Comparison of ENCODE assay signal across 22 mouse cellular contexts in genomic region chr5:55301538-55301937, GRCm38 (mm10).
"Had no signal": no experiment of that assay in that cellular context is flagged by ENCODE, and none has a peak within 500 bp of the region (broad histone marks: within the 10 kb centered on the region; RNA-seq: fewer than 3 reads in every experiment).

No protein-coding gene starts in this region.

- H3K4me1 ChIP-seq: liver, embryonic 13.5 days; liver, embryonic 15.5 days; lung, embryonic 15.5 days; megakaryocyte, embryonic 14.5 days; neural tube, embryonic 13.5 days; neural tube, embryonic 15.5 days had no signal

- H3K9ac ChIP-seq: liver, embryonic 13.5 days; liver, embryonic 15.5 days; liver, postnatal 0 days; lung, embryonic 15.5 days; neural tube, embryonic 13.5 days; neural tube, embryonic 15.5 days had no signal

- H3K9me3 ChIP-seq: liver, embryonic 13.5 days; liver, embryonic 15.5 days; lung, embryonic 15.5 days; megakaryocyte, embryonic 14.5 days; neural tube, embryonic 13.5 days; neural tube, embryonic 15.5 days had no signal

- H3K4me2 ChIP-seq: liver, embryonic 11.5 days; liver, embryonic 13.5 days; liver, embryonic 15.5 days; lung, embryonic 15.5 days; neural tube, embryonic 13.5 days; neural tube, embryonic 15.5 days had no signal

- DNase-seq: liver, embryonic 13.5 days; liver, postnatal 0 days; lung, adult 2 months; lung, postnatal 14 days; lung, postnatal 36 days; retina, postnatal 1 day; right cerebral cortex, adult 18-20 months; right cerebral cortex, postnatal 25 days; right cerebral cortex, postnatal 4 days; spleen, adult 18-20 months; thymus, adult 18-20 months; thymus, postnatal 14 days; thymus, postnatal 36 days had no signal

- H3K27me3 ChIP-seq: liver, embryonic 13.5 days; liver, embryonic 15.5 days; lung, embryonic 15.5 days; megakaryocyte, embryonic 14.5 days; neural tube, embryonic 13.5 days; neural tube, embryonic 15.5 days had no signal

- ATAC-seq: liver, postnatal 0 days; lung, postnatal 0 days had no signal

- H3K4me3 ChIP-seq: liver, embryonic 13.5 days; liver, embryonic 15.5 days; lung, embryonic 15.5 days; megakaryocyte, embryonic 14.5 days; myocyte; neural tube, embryonic 13.5 days; neural tube, embryonic 15.5 days had no signal

- H3K27ac ChIP-seq: liver, embryonic 13.5 days; liver, embryonic 15.5 days; lung, embryonic 15.5 days; macrophage; neural tube, embryonic 13.5 days; neural tube, embryonic 15.5 days had no signal

- H3K36me3 ChIP-seq: liver, embryonic 13.5 days; liver, embryonic 15.5 days; lung, embryonic 15.5 days; neural tube, embryonic 13.5 days; neural tube, embryonic 15.5 days had no signal
